Mouse (Mus musculus) spleen, embryonic (tissue): Measurements from ENCODE around the gene Shkbp1.

Experiments
- CTCF ChIA-PET: fragments of 350-600 bp; sonication (Branson Sonifier 250); formaldehyde crosslinking; loops from one replicate; lab custom pipeline; 2022; lab: Charles Lee

Gene Shkbp1

DNA sequence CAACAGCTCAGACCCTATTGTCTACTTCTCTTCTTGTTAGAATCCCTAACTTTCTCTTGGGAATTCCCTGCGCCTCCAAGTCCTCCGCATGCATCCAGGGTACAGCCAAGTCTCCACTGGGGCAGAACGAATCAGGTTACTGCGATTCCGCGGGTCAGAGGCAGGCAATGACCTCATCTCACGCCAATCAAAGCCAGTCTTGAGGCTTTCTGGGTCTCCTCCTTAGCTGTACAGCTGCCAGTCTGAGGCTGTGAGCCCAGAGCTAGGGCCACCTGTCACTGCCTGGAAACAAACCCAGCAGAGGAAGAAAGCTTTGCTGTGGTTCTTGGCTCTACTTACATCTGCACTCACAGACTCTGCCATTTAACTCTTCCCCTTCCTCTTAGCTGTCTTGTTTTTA is 39.9 kb downstream of the Shkbp1 start:
- CTCF ChIA-PET = no interaction called here

DNA sequence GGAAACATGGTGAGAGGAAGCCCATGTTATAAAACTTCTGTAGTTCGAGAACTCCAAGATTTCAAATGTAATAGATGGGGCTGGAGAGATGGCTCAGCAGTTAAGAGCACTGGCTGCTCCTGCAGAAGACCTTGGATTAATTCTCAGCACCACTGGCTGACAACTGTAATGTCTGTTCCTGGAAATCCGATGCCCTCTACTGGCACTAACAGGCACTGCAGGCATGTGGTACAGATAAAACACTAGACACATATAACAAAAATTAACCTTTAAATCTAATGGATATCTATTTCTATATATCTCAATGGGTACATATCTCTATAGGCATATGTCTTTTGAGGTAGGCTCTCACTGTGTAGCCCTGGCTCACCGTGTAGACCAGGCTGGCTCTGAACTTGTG is 41.4 kb downstream of the Shkbp1 start:
- CTCF ChIA-PET = no interaction called here

DNA sequence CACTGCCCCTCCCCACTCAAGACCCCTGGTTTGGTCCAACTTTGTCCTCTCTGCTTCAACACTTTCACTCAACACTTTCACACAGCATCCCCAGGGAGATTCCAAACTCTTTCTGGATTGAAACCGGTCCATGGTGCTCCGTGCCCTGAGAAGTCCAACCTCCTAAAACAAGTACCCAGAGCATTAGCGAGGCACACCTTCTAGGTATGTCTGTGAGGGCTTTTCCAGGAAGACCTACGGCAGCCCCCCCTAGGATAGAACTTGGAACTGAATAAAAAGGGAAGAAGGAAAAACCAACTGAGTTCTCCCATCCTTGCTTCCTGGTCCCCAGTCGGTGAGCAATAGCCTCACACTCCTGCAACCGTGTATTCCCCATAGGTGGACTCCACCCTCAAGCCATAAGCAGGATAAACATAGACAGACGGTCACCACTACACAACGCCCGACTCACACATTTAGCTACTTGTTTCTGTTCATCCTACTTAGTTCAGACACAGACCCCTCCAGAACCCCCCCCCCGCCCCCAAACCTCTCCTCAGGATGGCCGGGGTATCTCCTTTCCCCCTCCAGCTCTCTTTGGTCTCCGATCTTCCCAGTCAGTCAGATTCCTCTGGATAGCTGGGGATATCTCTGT is 44.1 kb downstream of the Shkbp1 start:
- CTCF ChIA-PET = no interaction called here

DNA sequence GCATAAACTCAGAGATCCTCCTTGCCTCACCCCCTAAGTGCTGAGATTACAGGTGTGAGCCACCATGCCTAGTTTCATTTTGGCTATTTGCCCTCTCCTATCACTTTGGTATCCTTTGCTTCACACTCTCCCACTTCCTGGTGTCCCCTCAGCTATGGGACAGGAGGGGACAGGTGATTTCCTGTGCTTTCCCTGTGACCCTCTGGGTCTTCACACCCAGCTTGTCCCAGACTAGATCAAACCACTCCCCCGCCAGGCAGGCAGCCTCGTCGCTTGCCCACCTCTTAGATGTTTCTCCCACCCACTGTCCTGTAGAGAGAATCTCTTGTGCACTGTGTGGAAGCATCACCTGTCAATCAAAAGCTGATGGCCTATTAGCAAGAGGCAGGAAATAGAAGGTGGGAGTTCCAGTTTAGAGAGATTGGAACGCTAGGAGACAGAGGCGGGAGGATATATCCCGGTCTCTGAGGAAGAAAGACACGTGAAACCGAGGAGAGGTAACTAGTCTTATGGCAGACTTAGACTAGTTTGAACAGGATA is 44.8 kb downstream of the Shkbp1 start:
- CTCF ChIA-PET = interaction anchor here (0.6 kb wide), 1 partner anchor 29 kb away, joined by 4 read pairs; no protein-coding TSS in a partner anchor

DNA sequence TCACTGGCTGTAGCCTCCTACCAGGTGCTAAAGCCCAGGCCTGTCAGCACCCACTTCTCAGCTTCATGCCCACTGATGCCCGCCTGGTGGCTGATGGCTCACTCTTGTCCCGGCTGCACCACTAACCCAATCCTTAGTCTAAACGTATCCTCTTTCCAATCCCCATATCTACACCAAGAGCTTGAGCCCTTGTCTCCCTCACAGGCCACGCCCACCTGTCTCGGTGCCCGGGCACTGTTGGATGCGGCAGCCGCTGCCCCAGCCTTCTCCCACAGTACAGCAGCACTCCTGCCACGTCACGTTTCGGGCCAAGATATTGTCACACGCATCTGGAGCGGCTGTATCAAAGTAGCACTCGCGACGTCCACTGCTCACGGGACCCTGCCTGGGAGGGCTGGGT is 45.5 kb downstream of the Shkbp1 start:
- CTCF ChIA-PET = interaction anchor here (0.7 kb wide), 1 partner anchor 23 kb away, joined by 21 read pairs; no protein-coding TSS in a partner anchor

DNA sequence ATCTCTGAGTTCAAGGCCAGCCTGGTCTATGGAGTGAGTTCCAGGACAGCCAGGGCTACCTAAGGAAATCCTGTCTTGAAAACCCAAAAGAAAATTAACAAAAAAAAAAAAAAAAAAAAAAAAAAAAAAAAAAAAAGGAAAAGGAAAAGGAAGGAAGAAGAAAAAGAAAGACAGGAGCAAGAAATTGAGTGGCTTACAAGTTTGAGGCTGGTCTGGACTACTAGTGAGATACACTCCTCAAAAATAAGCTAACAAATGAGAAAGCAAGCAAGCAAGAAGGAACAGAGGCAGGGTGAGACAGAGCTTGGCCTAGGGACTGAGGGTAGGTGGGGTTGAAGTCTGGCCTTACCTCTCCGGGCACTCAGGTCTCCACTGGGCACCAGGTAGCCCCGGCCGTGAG is 46.0 kb downstream of the Shkbp1 start:
- CTCF ChIA-PET = interaction anchor here (0.6 to 0.7 kb wide), 2 partner anchors 23 to 36 kb away, joined by 5 to 21 read pairs; no protein-coding TSS in a partner anchor

DNA sequence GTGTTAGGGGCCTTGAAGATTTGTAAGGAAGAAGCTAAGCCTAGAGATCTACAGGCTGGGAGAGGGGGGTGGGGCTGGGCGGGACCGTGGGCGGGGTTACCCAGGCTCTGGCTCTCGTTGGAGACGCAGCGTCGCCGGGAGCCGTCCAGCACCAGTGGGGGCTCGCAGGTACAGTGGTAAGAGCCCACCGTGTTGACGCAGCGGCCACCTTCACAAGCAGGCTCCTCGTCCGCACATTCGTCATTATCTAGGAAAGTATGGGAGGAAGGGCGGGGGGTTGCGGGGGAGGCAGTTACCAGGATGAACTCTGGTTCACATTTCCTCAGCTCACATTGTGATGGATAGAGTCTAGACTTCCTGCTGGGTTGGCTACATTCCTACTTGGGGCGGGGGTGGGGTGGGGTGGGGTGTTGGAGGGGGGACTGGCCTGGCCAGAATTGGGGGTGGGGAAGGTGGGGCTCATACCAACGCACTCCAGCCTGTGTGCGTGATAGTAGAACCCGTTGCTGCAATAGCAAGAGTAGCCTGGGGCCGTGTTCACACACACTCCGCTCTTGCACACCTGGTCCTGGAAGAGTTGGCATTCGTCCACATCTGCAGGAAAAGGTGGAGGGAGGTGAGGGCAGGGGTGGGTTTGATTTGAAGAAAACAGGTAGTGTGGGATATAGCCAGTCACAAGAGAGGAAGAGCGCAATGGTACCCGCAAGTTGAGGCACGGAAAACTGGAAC is 46.8 kb downstream of the Shkbp1 start:
- CTCF ChIA-PET = no interaction called here

DNA sequence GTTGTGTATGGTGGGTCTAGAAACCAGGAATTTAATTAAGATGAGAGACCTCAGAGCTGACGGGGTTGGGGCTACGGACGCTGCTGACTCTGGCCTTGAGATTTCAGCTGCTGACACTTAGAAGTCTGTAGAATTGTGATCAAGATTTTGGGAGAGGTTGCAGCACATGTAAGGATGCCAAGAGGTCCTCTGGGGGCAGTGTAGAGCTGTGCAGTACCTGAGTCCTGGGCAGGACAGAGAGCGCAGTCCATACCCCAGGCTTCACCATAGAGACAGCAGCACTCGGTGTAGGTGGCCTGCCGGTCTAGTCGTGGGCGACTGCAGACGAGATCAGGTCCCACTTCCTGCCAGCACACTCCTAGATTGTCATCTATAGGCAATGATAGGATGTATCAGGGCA is 48.3 kb downstream of the Shkbp1 start:
- CTCF ChIA-PET = interaction anchor here (0.7 kb wide), 1 partner anchor 22 kb away, joined by 5 read pairs; no protein-coding TSS in a partner anchor

DNA sequence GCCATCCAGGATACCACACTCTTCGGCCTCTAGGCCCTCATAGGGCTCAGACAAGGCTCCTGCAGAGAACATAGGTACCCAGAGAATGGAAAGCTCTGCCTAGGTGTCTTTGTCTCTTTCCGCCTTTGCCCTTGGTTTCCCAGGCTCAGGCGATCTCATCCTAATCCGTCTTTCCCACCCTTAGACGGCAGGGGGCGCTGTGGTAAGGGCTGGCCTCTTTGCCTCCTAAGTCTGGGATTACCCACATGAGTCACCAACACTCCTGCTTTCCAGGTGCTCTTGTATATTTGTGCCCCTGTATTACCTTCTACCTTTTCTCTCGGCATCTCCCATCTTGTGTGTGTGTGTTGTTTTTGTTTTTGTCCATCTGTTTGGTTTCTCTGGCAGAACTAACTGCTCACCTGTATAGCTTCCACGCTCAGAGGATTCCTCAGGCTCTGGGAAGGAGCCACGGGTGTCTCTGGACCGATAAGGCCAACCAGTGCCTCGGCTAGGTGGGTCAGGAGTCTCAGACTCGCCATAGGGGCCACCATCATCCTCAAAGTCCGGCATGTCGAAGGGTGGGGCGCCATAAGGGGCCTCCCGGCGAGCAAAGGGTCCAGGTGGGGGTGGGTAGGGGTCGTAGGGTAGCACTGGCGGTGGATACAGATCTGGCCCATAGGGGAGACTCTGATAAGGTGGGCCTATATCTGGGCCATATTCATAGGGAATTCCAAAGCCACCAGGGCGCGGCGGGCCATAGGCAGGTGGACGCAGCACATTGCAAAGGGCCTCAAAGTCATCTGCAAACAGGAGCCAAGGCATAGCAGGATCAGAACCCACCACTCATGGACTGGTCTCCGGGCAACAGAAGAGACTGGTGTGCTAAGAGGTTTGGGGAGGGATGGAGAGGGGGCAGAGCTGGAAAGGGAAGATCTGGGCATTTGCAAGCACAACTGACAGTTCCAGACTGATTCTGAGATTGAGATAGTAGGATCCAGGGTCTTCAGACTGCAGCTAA is 49.4 kb downstream of the Shkbp1 start:
- CTCF ChIA-PET = no interaction called here

DNA sequence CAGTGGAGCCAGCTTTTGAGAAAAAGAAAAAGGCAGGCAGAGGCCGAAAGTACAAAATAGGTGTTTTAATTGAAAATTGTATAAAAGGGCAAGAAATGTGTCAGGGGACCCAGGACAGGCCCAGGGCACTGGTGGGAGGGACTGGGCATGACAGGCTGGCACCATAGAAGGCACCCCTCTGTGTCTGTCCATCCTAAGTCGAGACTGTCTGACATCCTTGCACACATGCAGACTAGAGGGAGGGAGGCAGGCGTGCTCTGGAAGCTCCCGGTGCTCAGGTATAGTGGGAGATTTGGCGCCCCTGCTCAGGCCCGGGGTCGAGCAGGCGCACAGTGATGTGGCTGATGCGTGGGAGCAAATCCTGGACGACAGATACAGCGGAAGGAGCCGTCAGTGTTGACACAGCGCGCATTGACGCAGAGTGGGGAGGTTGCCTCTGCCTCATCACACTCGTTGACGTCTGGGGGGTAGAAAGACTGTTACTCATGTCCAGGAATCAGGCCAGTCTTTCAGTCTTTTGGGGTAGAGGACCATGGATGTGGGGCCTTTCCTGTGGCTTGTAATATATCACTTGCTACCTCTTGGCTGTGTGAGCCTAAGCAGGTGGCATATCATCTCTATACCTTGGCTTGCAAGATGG is 50.6 kb downstream of the Shkbp1 start:
- CTCF ChIA-PET = no interaction called here

DNA sequence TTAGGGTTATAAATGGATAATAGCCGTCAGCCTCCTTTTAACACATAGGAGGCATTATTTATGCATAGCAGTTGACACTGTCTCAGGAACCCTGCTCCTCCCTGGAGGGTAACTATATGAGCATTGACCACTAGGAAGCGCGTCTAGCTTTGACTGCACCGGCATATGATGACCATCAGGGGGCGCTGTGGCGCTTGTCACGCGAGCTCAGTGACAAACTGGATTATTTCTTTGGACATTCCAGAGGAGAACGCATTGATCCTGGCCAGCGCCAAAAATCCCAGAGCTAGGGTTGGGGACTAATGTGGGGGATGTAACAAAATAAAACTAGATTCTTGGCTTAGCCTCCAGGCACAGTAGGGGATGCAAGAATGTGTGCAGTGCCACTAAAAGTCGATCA is 53.6 kb downstream of the Shkbp1 start:
- CTCF ChIA-PET = interaction anchor here (0.6 to 1.0 kb wide), 4 partner anchors 9 to 1700 kb away, joined by 3 to 4 read pairs (median 4); no protein-coding TSS in a partner anchor

DNA sequence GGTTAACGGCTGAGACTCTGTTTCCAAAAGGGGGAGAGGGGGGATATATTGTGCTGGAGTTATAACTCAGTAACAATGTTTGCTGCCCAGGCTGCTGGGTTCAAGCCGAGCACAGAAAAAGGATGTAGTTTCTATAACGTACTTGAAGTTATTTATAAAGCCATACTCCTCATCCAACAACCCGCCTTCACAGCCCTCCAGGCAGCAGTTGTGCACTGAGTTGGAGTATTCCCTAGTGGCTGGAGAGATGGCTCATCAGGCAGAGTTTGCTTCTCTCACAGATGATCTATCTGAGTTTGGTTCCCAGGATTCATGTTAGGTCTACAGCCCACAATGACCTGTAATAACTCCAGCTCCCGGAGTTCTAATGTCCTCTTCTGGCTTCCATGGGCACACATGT is 55.0 kb downstream of the Shkbp1 start:
- CTCF ChIA-PET = no interaction called here

DNA sequence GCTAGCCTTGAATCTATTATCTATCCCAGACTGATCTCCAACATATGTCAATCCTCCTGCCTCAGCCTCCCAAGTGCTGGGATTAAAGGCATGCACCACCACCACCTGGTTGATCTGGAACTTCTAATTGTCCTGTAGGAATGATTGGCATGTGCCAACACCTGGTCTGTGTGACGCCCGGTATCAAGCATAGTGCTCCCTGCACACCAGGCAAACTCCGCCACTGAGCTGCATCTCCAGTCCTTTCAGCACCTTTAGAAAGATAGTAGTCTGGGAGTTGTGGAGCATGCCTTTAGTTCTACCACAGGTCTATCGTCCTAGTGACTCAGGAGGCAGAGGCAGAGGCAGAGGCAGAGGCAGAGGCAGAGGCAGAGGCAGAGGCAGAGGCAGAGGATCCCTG is 55.5 kb downstream of the Shkbp1 start:
- CTCF ChIA-PET = no interaction called here

DNA sequence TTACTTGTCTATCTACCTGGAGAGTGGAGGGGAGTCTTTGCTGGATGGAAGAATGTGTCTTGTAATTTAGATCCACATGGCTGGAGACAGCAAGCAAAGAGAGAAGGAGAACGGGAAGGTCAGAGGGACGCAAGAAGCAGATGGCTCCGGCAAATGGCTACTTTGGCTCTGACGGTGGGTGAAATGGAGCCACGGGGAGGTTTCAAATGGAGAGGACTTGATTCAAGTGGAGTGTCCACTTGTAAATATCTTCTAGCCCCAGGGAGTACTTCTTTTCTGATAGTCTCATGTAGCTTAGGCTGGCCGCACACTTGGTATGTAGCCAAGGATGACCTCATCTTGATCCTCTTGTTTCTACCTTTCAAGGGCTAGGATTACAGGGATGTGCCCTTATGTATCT is 57.0 kb downstream of the Shkbp1 start:
- CTCF ChIA-PET = no interaction called here

DNA sequence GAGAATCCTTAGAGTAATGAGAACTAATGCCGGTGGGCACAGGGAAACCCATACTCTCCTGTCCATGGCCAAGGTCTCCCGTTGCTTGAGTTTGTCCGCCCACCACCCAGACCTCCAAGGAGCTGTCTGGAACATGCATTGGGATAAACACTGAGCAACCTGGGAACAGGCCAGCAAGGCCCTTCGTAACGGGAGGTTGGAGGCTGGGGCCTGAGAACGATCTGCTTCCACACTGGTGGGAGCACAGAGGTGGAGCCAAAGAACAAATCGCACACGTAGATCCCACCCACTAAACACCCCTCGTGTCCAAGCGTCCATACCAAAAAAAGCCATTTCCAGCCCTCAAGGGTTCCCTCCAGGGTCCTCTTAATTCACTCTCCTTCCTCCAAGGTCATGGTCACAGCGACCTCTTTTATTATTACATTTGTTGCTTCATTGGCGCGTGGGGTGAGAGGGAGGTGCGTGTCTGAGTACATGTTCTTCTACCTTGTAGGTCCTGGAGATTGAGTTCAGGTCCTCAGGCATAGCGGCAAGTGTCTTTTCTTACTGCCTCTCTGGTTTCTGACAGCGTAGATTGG is 57.7 kb downstream of the Shkbp1 start:
- CTCF ChIA-PET = no interaction called here

DNA sequence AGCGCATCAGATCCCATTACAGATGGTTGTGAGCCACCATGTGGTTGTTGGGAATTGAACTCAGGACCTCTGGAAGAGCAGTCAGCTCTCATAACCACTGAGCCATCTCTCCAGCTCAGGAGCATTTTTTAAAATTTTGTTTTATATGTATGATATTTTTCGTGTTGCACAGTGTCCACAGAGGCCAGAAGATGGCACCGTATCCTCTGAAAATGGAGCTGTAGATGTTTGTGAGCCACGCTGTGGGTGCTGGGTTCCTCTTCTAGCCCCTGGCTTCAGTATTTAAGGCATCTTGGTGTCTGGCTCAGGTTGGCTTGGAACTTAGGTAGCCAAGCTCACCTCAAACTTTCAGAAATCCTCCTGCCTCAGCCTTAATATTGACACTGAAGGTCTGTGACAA is 59.3 kb downstream of the Shkbp1 start:
- CTCF ChIA-PET = no interaction called here

DNA sequence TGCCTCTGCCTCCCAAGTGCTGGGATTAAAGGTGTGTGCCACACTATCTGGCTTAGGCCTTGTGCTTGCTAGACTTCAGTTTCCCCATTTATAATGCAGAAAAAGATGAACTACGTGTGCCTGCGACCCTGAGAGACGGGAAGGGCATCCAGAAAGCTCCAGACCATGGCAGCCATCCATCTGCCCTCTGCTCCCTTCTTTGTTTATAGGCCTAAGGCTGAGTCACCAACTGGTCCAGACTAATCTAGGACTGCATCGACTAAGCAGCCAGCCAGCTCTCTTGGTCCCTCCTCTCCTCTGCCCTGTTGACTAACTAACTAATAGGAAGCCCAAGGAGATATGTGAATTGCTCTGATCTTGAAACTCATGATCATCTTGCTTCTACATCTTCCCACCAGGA is 59.9 kb downstream of the Shkbp1 start:
- CTCF ChIA-PET = no interaction called here
